Mouse (Mus musculus) kidney, postnatal 10 days (tissue): Measurements from ENCODE around the gene Ap2s1.

Source experiments
- DNase-seq: peaks from one replicate; pipeline ENCODE4 v3.0.0; 2021; ENCODE audit warnings: mixed read lengths

Gene Ap2s1

DNA sequence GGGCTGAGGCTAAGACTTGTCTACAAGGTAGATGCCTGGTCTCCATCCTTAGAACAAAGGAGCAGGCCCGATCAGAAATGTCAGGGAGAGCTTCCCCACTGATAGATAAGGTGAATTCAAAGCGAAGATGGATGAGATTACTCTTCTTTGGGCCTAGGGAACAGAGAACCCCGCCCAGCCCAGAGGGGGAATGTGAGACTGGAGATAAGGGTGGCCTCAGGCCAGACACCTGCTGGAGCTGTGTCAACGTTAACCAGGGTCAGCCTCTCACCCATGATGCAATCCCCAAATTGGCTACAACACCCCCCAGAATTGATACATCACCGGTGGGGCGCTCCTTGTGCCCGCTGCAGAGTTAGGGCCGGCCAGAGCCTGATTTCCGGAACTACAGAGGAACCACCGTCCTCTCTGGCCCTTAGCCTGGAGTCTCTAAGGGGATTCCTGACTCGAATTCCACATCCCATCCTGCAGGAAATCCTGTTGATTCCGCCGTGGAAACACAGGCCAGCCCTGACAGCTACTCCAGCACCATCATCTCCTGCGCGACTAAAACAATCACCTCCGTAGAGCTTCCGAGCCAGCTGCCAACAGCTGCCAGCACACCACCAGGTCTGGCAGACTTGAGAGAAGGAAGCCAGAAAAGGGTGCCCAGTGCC, 17.3 kb downstream of the Ap2s1 start:
- DNase-seq: peak; percentile 59

DNA sequence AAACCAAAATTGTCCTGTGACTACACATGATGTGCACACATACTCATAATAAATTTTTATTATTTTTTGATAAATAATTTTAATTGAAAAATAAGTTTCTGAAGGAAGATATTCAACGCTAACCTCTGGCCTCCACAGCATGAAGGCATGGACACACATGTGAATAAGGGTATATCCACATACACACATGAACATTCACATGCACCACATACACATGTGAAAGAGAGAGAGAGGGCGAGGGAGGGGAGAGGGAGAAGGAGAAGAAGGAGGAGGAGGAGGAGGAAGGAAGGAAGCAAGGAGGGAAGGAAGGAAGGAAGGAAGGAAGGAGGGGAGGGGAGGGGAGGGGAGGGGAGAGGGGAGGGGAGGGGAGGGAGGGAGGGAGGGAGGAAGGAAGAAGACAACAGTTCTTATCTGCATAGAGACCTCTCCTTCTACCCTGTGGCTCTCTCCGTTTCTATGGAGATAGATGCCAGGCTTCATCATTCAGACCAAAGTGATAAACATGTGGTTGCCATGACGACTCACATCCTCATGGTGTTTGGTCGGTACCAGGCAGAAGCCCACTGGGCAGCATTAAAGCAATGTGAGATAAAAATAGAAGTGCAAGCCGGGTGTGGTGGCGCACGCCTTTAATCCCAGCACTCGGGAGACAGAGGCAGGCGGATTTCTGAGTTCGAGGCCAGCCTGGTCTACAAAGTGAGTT, 20.8 kb downstream of the Ap2s1 start:
- DNase-seq: no peak

DNA sequence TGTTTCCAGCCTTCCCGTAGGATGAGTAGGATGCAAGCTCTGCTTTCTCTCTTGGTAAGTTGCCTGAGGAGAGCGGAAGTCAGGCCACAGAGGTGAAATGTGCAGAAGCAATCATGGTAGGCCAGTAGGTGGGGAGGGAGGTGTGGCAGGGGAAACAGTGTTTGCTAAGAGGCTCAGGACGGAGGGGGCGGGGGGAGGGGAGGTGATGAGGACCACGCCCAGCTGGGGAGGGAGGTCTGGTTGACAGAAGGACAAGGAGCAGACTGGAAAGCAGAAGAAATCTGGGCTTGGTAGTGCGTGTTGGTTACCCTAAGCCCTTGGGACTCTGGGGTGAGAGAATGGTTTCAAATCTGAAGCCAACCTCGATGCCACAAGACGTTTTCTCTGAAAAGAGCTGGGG, 22.1 kb downstream of the Ap2s1 start:
- peak; percentile 74 for DNase-seq

DNA sequence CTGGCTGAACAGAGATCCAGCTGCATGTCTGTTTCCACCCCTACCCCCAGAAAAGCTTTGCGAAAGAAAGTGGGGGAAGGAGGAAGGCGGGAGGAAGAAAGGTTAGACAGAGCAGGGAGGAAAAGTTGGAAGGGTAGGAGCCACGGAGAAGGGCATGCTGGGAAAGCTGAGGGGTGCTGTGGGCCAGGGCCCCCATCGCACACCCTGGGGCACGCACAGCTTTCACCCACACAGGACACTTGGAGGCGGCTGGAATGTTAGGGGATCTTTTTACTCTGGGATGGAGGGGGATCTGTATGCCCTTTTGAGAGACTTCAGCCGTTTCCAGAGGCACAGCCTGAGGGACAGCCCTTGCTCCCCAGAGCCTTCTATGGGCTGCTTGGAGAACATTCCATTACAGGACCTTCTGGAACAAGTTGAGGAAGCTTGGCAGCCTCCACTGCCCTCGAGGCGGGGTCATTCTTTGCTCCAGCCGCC, 22.8 kb downstream of the Ap2s1 start:
- DNase-seq: peak; percentile 83

DNA sequence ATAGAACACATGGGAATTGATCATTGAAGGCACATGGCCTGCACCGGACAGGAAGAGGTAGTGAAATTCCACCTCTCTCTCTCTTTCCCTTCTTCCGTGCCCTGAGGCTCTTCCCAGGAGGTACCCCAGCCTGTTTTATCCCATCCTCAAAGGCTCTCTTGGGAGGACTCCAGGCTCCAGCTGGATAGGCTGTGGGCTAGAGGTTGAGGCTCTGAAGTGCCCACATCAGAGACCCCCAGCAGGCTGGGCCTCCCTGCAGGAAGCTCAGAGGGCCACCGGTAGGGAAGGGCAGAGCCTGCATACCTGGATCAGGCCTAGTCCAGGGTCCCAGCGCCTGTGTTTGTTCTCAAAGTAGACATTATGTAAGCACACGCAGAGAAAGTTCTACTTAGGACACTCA, 23.4 kb downstream of the Ap2s1 start:
- peak; percentile 26 for DNase-seq

DNA sequence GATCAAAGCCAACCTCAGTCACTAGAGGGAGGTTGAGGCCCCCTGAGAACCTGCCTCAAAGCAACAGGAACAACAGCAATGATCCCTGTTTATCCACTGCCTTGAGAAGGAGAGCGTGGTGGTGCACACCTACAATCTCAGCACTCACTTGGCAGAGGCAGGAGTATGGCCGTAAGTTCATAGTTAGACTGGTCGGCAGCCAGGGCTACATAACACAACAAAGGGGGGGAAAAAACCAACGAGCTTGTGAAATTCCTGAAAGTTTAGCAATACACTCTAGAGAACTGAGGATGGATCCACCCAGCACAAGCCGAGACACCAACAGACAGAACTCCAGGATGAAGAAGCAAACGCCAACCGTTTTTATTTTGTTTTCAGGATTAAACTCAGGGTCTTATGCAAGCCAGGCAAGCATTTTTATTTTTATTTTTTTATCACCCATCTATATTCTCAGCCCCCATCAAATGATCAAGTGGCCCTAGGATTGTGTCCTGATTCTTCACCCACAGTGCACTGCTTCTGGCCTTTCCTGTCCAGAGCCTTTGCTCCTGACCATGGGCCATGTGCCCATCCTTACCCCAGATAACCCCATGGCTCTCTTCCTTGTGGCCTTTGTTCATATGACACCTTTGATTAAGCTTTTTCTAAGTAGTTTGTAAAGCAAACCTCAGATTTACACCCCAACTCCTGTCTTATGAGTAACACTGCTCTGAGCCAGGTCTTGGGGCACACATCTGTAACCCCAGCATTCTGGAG, 25.4 kb downstream of the Ap2s1 start:
- DNase-seq: no peak

DNA sequence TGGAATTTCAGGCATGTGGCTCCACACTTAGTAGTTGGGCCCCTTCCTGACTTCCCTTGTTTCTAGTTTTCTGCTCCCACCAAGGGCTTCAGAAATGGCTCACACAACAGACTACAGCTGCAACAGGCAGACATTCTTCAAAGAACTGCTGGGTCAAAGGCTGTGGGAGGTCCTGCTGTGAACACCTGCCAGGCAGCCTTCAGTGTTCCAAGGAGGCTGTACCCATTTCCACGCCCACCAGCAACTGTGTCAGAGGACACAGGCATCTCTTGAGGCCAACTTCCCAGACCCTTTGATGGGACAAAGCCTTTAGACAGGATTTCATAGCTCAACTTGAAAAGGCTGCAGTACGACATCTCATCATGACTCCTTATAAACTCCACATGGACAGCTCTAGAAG, 28.2 kb downstream of the Ap2s1 start:
- no peak for DNase-seq

DNA sequence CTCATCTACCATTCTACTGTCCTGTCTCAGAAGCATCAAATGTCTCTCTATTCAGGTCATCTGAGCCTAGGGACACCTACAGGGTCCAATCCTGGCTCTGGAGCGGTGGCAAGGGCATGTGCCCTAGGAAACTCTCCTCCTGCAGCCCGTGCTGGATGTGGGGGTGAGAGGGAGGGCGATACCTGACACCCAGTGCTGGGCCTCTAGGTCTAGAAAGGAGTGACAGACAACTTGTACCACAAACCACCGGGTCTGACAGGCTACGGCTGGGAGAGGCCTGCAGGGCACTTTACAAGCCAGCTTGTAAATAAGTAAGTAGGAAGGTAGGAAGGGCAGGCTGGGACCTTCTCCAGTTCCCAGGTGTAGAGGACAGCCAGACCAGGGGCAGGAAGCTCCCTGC, 37.7 kb downstream of the Ap2s1 start:
- peak; percentile 34 for DNase-seq

DNA sequence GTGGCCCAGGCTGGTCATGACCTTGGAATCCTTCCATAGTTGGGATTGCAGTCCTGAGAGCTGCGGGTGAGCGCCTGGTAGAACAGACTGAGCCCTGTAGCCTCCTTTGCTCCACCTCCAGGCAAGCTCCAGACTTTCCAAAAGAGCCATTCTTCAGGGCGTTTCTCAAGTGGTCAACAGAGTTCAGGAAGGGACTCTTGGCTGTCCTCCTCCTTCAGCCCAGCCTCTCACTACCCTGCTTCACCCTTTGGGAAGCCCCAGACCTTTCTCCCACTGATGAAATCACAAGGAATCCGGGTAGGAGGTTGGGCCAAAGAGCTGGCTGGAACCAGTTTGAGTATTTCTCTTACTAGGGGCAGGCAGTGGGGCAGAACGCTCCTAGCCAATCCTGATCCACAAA, 41.9 kb downstream of the Ap2s1 start:
- peak; percentile 60 for DNase-seq

DNA sequence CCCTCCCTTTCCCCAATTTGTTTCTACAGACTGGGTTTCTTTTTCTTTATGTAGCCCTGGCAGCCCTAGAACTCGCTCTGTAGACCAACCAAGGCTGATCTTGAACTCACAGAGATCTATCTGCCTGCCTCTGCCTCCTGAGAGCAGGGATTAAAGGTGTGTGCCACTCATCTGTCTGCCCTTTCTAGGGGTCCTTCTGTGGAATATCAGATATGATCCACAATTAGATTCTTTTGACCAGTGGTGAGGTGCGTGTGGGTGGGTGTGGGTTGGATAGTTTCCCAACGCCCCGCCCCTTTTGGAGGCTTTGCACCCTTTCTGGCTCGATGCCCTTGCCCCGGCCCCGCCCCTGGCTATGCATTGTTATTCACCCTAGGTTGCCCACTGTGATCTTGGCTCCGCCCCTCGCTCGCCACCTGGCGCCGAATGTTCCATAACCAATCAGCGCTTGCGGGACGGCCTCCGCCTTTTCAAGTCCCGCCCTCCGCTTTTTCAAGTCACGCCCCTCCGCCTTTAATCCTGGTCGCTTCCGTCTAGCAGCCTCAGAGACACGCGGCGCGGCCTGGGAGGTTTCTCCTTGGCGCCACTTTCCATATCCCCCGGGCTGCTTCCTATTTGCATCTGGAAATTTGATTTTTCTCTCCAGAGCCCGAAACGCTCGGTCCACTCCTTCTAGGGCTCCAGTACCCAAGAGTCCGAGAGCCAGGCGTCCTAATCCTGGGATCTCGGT, 42.8 kb downstream of the Ap2s1 start, which contains the start of gene Slc1a5:
Slc1a5 (plus strand) TSS at position 516 of the 730 bp plus-strand sequence.
- DNase-seq: peak; percentile 95

DNA sequence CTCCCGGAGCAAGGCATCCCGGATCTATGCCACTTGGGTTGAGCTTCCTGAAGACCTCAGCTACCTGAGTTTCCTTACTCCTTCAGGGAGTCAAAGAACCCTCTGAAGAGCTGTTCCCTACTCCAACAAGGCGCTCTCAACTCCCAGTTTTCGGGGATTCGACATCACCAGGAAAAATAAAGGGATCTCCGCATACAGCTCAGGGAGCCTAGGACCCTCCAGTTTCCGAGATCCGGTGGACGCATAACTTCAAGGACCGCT, 43.3 kb downstream of the Ap2s1 start:
- no peak for DNase-seq

DNA sequence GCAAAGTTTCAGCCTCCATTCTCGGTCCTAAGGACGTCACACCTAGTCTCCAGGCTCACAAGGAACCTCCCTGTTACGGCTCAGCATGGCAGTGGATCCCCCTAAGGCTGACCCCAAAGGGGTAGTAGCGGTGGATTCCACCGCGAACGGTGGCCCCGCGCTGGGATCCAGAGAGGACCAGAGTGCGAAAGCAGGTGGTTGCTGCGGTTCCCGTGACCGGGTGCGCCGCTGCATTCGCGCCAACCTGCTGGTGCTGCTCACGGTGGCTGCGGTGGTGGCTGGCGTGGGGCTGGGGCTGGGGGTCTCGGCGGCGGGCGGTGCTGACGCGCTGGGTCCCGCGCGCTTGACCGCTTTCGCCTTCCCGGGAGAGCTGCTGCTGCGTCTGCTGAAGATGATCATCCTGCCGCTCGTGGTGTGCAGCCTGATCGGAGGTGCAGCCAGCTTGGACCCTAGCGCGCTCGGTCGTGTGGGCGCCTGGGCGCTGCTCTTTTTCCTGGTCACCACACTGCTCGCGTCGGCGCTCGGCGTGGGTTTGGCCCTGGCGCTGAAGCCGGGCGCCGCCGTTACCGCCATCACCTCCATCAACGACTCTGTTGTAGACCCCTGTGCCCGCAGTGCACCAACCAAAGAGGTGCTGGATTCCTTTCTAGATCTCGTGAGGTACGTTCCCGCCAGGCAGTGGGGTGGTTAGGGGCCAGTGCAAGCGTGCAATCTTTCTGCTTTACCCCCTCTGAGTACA, 43.8 kb downstream of the Ap2s1 start:
- DNase-seq: peak; percentile 55

DNA sequence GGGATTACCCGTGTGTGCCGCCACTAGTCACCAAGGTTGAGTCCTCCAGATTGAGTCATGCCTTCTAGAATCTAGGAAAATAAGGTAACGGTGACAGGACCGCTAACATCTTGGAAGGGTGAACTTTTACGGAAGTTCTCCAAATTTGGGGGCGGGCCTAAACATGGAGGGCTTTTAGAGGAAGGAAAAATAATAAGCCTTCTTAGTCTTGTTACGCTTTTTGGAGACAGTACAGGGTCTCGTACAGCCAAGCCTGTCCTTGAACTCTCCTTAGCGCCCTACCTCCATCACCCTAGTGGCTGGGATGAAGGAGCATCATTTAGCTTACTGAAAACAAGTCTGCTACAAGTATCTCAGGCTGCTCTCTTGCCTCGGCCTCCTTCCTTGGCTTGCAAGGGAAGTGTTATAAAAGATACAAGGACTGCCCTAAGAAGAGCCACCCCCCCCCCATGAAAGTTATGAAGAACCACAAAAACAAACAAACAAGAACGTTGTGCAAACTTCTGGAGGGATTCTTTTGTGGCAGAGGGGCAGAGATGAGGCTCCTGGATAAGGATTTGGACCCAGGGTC, 44.4 kb downstream of the Ap2s1 start:
- DNase-seq: peak; percentile 19

DNA sequence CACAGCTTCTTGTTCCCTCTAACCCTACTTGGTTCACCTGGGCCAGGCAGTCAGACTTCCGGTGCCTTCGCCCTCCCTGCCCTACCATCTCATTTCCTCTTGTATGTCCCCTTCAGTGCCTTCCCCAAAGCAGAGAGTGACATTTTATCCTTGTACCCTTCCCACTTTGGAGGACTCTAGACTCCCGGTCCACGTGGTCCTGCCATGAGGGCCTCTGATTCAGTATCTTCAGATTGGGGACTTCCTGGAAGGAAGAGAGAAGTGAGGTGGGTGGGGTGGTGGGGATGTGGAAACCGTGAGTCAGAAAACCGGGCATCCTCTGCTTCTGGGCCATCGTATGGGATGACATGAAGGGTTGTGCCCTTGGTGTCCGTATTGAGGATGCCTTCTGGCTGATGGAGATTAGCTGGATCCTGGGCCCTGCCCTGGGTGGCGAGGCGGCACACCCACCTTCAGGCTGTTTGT, 45.0 kb downstream of the Ap2s1 start:
- no peak for DNase-seq

DNA sequence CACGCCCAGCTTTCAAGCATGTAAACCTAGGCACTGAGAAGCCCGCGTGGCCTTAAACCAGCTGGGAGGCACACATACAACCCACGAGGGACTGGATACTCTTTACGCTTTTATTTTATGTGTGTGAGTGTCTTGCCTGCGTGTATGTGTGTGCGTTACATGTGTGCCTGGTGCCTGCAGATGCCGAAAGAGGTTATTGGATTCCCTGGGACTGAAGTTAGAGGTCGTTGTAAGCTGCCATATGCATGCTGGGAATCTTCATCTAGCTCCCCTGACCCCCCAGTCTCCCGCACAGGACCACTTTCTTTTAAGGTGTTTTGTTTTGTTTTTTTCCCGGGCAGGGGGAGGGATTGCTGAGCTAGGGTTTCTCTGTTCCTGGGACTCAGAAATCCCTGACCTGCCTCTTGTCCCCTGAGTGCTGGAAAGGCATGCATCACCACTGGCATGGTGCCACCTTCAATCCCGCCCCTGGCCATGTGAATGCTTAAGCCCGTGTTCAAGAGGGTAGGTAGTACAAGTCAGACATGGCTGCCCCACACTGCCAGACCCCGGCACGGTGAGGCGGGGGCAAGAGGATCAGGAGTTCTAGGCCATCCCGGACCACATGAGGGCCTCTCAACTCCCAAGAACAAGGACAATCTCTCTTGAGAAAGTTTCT, 45.7 kb downstream of the Ap2s1 start:
- DNase-seq: peak; percentile 87

DNA sequence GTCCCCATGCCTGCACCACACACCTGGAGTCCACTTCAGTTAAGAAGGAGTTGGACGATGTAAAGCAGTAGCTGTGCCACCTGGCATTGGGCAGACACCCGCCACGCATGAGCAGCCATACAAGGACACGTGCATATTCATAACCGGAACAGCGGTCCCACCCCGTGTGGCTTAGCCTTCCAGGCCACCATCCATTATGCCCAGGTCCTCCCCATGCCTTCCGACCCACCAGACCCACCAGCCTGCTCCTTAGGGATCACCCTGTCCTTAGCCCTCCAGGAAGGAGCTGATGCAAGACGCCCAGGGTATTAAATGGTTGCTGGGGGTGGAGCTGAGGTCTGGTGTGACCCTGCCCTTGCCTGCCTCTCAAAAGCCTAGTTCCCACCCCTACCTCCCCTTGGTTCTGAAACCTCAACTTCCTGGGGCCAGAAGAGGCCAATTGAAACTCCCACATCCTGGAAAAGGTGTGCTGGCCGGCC, 46.3 kb downstream of the Ap2s1 start:
- peak; percentile 52 for DNase-seq

DNA sequence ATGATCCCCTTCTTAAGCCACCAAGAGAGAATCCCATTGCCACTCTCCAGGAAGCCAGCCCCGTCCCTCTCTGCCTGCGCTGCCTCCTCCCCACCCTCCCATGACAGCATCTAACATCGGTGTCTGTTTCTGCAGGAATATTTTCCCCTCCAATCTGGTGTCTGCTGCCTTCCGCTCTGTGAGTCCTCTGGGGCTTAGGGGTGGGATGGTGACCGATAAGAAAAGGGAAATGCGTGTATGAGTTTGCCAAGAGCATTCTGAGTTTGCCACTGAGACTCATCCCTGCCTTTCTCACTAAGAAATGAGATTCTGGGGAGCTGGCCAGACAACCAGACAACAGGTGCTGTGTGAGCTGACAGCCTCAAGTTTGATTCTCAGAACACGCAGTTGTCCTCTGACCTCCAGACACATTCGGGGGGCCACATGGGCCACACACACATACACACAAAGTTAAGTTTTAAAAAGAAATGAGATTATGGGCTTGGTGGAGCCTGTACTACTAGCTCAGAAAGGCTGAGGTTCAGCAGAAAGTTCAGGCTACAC, 47.4 kb downstream of the Ap2s1 start:
- no peak for DNase-seq

DNA sequence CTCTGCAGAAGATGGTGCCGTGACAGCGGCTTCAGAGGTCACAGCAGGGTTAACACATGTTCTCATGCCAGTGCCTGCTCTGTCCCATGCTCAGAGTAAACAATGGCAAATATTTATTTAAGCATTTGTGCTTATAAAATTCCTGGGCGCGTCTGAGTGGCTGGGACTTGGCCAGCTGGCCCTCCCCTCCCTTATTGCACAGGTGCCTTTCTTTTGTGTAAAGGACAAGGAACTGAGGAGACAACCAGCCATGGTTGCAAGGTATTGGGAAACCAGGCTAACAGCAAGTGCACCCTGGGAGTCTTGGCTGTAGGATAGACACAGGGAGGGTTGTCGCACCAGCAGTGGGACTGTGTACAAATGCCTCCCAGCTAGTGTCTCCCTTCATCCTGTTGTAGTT, 54.1 kb downstream of the Ap2s1 start:
- DNase-seq: no peak

DNA sequence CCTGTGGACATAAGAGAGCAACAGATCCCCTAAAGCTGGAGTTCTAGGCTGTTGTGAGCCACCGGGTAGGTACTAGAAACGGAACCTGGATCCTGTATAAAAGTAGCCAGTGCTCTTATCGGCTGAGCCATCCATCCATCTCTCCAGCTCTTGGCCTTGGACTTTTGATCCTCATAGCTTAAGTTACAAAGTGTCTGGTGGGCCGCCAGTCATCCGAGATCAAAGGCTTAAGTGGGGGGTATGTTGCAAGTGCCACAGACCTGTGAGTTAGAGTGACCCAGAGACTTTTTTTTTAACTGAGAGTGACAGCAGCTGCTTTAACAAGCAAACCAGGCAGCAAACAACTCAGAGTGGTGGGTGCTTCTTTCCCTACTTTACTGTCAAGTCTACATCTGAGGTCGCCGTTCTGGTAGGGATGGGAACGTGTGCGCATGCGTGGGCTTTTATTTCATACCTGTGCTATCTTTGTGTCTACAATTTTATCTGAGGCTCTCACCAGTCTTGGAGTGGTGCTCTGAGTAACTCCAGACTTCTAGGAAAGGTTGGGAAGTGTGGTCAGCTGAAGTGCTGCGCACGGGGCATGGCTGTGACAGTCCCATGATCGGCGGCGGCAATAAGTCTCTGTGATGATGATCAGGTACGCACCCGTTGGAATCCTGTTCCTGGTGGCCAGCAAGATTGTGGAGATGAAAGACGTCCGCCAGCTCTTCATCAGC, 55.0 kb downstream of the Ap2s1 start:
- DNase-seq: no peak

DNA sequence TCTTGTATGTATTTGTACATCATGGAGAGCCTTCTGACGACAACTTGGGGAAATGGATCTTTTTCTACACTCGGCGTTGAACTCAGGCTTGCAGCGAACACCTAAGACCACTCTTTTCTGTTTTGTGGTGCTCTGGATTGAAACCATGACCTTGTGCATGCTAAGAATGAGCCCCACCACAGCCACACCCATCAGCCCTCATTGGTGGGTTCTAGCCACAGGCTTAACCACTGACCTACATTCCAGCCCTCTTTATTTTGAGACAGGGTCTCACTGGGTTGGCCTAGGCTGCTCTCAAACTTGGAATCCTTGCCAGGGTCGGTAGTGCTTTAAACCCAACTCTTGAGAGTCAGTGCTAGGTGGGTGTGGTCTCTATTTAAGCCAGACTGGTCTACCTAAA, 56.7 kb downstream of the Ap2s1 start:
- no peak for DNase-seq
